Mouse (Mus musculus): ENCODE measurements around the gene Lgals2.

GRCm38 (mm10) chr15:78868398-78868797, 13.1 kb upstream of the Lgals2 start:
- no peak for TF ChIP-seq MYOD1 (IDR thresholded peaks at IDR 0.05; ENCODE audit: control insufficient read depth, insufficient read length, low read depth)
- no peak for TF ChIP-seq CTCF (IDR thresholded peaks at IDR 0.05; ENCODE audit: control insufficient read depth, insufficient read depth, insufficient read length)
